Mouse (Mus musculus): ENCODE results near the gene Met.

- no peak for TF ChIP-seq CTCF (IDR thresholded peaks at IDR 0.05)
- TF ChIP-seq EP300 (IDR thresholded peaks at IDR 0.05) = no peak
Measured at GRCm38 (mm10) chr6:17501440-17501839, 37.8 kb downstream of the Met start.

Data from lung, postnatal 0 days (tissue).